Mouse (Mus musculus) layer of hippocampus, postnatal 36 days (tissue): ENCODE results near the gene Ikbke. TPM values are rescaled to one million over a fixed set of nuclear protein-coding genes. Genes with fewer than 3 reads are reported as not detected.
"Not testable (repeated sequence)": the region's sequence is repeated elsewhere in the genome, so short reads cannot be mapped to it uniquely, and the experiment has no call there.

Experiments
- DNase-seq, 2 experiments: peaks; one replicate each; pipeline ENCODE4 v3.0.0; 2022
- total RNA-seq, 2 experiments: library from RNA; stranded (reverse); gene quantifications; 2 replicates each; pipeline ENCODE4 v1.2.3; 2021

Ikbke gene
- total RNA-seq = 1 to 10 TPM; 1.6 to 2.7 TPM

DNA sequence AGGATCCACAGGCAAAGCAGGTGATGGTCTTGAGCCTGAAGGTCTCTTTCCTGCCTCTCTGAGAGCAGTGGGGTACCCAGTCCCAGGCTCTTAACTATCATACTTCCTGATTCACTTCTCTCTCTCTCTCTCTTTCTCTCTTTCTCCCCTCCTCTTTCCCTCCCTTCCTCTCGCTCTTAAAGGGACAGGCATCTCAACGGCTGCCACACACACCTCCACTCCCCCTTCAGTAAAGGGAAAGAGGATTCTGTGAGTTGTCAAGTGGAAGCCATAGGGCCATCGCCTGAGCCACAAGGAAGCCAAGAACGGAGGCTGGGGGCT lies at the start of gene Ikbke:
TSS of gene Ikbke (minus strand) at position 151 of the 321 bp plus-strand sequence.
- no peak for DNase-seq

DNA sequence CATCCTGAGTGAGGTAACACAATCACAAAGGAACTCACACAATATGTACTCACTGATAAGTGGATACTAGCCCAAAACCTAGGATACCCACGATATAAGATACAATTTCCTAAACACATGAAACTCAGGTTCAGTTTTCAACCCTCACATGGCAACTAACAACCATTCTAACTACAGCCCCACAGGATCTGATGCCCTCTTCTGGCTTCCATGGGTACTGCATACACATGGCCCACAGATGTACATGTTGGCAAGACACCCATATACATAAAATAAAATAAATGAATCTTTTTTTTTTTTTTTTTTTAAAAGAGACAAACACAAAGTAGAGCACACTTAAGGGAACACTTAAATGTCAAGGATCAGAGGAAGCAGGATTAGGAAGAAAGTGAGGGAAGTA lies 49.7 kb upstream of the Ikbke start:
- not testable (repeated sequence) for DNase-seq

DNA sequence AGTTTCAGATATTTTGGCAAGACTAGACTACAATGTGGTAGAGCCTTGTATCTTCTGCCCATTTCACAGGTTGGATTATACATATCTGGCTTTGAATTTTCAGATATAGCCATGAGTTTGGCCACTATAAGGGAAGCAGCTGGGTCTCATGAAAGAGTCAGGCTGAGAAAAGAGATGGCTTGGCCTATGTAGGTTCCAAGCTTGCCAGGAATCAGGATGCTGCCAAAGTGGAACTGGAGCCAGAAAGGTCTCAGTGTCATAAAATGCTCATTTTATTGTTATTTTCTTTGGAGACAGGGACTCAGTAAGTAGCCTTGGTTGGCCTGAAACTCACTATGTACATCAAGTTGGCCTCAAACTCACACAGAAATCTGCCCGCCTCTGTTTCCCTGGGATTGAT lies 47.8 kb upstream of the Ikbke start:
- DNase-seq = no peak

DNA sequence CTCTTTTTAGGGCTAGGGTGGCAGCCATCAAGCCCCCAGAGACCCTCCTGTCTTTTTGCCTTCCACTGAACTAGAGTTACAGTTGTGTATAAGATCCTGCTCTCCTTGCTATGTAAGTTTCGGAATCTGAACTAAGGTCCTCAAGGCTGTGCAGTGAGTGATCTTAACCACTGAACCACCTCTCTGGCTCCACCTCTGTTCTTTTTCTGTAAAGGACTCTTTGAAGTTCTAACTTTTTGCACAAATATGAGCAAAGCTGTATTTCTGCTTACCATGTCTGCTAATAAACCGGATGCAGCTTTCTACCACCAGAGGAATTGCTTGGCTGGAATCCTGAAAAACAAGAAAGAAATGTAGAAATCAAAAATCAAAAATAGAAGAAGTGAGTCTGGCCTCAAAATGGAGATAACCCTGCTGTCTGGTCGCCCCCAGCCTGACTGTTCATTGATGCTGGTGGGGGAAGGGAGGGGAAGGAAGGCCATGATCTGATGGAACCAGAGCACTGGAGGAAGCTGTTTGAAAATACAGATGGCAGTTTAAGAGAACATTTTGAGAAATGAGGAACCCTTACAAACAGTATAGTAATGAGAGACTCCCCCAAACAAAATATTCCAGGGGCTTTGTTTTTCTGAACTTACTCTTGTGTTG lies 45.5 kb upstream of the Ikbke start:
- DNase-seq = no peak

DNA sequence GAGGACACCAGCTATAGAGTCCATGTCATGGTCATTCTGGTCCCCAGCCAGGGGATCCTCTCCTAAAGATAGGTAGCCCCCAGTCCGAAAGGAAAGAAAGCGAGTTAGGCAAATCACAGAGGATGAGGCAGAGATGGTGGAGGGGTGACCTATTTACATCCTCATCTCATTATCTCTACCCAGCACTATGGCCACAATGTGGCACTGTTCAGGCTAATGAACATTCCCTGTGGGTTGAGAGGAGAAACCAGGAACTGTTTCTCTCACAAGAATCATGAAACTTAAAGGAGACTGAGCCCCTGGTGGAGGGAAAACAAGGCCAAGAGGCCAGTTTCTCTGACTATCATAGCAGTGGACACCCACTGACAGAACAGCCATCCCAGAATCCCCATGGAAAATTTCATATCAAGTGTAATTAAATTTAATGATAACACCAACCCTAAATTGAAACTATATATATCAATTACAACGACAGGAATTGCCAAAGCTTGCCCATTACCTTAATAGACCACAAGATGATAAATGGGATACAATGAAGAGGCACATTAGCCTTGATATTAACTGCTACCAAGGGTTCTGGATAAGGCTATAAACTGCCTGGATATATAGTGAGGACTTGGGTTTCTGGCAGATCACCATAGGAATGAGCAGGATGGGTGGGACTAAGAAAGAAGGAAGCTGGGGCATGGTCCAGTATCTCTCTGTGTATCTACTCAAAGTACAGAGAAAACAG lies 40.4 kb upstream of the Ikbke start:
- DNase-seq = no peak

DNA sequence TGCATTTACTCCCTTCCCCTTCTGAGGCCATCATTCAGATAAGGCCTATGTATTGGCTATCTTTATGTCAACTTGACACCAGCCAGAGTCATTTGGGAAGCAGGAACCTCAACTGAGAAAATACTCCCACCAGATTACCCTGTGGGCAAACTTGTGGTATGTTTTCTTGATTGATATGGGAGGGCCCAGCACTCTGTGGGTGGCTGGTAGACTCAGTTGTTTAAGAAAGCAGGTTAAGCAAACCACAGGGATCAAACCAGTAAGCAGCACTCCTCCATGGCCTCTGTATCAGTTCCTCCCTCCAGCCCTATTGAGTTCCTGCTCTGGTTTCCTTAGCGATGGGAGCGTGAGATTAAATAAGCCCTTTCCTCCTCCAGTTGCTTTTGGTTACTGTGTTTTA lies 39.0 kb upstream of the Ikbke start:
- no peak for DNase-seq

DNA sequence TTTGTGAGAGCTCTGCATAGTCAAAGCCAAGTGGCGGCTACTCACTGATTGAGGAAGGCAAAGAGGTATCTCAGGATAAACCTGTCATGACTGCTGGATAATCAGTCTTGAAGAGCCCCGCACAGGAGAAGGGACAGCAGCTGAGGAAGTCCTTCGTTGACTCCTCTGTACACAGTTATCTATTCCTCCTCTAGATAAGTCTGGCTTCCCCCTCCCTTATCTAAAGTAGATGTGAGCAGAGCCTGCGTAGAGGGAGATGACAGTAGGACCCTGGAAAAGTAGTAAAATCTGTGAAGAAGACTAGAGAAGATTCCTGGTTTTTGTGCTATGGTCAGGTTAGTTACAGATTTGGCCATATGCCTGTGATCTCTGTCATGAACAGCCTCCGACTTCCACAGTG lies 38.2 kb upstream of the Ikbke start:
- DNase-seq = no peak

DNA sequence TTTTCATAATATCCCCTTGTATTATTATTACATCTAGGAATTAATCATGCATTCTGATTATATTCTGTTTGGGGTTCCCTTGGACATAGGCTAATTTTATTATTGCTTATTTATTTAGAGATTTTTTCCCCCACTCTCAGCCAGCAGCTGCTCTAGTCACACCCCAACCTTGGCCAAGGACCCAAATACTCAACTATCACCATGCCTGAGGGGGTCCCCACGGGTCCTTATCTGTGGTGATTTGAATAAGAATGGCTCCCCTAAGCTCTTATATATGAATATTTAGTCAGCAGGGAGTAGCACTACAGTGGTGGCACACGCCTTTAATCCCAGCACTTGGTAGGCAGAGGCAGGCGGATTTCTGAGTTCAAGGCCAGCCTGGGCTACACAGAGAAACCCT lies 31.9 kb upstream of the Ikbke start:
- DNase-seq = no peak

DNA sequence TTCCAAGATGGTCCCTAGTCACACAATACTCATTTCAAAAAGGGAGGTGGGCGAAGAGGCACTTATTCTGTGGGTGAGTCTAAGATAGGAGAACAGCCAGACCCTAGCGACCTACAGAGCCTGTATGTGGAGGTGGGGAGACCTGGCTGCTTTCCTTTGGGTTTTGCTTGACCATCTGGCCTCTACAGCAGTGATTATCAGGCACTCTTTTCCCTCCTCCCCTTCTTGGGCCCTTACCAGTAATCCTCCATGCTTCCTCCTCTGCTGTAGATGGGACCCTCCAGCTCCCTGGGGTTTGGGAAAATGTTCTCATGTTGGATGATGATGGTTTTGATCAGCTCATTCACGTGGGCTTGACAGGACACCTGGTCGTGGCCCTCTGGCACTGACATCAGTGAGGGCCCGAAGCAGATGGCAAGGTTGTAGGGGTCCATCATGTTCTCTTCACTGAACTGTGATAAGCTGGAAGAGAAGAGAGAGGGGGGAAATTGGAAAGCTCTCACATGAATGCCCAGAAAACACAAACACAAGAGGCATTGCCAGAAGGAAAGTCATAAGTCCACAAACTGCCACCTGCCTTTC lies 30.9 kb upstream of the Ikbke start:
- no peak for DNase-seq

DNA sequence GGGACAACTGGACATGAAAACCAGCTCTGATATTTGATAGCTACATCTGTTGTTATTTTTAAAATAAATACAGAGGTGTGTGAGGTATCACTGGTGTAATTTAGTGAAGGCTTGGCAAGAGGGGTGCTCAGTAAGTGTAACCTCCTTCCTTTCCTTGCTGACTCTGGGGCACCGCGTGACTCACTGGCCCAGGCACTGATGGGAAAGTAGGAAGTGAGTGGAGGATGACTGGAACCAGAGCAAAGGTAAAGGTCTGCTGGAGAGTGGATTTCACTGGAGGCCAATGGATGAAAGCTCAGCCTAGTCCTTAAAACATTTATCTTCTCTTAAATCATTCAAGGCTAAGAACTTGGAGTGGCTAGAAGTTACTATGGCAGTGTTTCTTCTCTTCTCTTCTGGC lies 21.3 kb upstream of the Ikbke start:
- no peak for DNase-seq

DNA sequence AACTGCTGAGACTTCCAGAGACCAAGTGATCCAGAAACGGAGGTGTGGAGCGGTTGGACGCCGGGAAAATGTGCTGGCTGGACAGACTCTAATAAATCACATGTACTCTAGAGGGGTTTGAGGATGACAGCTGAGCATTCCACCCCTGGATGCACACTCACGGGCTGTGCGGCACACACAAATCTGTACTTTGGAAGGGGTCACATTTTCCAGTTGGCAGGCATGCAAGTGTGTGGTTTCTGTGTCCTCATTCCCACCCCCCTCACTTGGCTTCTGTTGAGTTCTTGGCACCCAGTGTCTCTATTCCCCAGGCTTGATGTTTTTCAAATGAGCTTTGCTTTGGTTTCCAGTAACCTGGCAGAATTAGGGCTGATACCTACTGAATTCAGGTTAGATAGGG lies 20.4 kb upstream of the Ikbke start:
- no peak for DNase-seq

DNA sequence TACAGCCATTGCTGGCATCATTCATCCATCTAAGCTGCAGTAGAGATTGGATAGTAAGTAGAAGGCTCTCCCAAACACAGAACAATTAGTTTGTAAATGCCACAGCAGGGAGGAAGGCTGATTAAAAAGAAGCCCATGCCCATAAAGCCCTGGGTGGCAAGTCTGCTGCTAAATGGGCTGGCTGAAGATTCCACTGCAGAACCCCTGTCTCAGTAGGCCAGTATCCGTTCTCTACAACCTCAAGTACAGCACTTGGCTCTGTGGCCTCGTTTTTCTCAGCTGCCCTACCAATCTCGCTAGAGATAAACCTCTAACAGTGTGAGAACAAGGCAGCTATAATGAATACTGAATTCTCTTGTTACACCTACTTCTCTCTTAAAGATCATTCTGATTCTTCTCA lies 19.8 kb upstream of the Ikbke start:
- no peak for DNase-seq

DNA sequence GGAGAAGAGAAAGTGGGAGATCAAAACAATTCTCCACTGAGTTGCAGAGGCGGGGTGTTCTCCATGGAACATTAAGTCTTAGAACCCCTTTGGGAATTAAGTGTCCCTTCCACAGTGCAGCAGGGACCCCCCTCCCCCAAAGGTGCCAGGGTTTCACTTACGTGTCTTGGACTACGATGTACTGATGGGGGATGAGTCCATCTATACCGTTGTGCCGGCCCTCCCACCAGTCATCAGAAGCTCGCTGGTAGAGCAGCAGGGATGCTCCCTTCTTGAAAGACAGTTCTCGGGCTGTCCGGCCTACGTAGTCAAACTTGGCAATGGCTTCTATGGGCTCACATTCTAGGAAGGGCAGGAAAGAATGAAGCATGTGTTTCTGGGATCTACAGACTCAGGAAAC lies 18.8 kb upstream of the Ikbke start:
- DNase-seq = no peak

DNA sequence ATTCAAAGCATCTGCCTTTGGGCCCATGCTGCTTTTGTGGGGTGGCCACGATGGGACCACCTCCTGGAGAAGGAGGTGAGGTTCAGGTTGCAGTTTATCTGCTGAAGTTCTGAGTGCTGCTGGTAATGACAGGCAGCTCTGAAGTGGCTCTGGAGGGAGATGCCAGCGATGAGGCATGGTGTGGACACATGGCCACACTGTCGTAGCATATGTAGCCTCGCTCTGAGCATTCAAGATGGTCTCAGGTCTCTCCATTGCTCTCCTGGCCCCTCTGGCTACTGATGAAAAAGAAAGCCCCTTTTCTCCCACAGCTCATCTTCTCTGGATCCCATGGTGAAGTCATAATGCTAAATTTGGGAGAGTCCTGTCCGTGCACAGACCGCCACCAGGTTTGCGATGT lies 17.3 kb upstream of the Ikbke start:
- DNase-seq = no peak

DNA sequence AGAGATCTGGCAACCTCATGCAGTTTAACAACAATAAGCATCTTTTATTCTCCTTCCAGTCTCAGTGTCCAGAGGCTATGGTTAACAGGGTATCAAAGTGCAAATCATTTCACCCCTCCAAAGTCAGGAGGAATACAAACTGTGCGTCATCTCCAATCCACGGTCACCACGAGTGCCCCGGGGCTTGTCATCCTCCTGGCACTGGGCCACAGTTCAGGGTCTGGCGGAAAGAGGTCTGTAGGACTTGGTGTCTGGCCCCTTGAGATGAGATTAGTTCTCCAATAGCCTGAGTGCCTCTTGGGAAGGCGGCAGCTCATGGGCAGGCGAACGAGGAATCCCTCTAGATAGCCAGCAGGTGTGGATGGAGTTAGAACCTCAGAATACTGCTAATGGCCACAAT lies 15.8 kb upstream of the Ikbke start:
- DNase-seq = no peak

DNA sequence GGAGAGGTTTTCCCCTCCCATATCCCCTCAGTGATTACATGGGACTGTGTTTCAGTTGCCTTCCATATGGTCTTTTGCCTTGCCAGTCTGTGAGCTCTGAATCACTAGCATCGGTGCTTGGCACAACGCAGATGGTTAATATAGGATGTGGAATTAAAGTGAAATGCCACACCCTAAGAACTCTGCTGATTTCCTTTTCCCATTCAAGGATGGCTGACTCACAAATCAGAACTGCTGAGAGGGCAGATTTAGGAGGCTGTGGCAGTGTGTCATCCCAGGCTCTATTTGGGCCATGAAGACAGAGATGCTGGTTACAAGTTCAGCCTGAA lies 14.5 kb upstream of the Ikbke start:
- peak; percentile 31 to 39 for DNase-seq

DNA sequence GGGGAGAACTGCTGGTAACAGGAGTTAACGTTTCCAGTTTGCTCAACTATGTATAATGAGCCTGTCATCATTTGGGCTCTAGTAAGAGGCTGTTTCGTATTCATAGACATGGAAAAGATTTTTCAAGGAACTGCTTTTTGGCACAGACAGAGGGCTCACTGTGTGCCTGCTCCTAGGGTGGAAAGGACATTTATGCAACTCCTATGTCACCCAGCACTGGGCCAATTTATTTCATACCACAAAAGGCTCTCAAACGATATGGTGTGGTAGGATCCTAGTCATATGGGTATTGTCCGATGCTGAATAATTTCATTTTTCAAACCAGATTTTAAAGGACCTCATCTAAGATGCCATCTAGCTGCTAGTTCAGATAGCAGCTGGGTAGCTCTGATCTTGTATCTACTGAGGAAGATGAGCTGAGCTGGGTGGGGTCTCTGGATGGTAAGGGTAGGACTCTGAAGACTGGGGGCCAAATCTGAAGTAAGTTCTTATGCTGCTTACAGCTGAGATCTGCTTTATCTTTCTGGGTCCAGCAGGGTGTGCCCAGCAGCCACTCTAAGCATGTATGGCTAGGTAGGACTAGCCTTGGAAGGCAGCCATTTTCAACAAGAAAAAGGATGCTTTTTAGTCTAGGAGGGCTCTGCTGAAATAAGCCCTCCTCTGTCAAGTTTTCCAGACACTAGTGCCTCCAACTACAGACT lies 14.0 kb upstream of the Ikbke start:
- DNase-seq = no peak

DNA sequence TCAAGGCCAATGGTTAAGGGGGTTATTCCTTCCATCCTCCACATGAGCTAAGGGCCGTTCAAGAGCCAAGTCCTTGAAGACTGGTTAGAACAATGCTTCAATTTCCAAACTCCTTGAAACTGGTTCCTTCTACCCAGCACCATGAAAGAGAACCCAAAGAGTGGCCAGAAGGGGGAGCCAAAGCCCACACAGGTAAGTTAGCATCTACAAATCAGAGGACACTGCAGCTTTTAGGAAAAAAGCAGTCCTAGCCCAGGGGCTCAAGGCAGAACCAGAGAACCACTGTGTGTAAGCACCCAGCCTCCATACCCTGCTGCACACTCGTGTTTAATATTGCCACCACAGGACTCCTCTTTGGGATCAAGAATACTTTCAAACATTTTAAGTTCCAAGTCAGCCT lies 11.2 kb upstream of the Ikbke start:
- DNase-seq = peak in 1 of 2 experiments; percentile 38

DNA sequence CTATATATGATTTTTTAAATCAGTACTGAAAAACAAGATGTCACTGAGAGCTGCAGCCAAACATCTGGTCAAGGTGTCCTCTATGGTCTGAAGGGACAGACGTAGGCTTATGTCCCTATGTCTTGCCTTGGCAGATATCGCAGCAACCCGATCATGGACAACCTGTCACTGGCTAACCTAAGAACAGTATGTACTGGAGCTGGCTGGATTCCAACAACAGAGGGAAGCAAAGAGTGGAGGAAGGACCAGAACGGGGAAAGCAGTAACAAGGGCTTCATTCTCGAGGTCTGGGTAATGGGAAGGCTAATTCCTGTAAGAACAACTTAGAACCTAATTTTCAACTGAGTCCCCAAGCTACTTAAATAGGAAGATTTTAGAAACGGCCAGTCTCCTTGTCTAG lies 9.5 kb upstream of the Ikbke start:
- no peak for DNase-seq

DNA sequence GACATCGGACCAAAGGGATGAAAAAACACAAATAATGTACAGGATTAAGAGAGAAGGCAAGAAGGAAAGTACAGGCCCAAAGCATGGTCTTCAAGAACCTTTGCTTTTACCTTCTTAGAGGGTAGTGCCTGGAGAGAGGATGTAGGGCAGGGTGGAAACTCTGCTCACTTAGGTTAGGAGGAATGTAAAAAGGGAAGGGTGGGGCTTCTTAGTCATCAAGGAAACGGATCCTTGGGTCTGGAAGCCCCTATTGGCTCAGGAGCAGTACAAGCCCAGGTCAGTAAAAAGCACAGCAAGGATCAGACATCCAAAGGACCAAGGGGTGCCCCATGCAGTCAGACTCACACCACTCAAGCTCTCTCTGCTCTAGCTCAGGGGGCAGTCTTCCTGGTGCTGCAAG lies 7.9 kb upstream of the Ikbke start:
- DNase-seq = no peak

DNA sequence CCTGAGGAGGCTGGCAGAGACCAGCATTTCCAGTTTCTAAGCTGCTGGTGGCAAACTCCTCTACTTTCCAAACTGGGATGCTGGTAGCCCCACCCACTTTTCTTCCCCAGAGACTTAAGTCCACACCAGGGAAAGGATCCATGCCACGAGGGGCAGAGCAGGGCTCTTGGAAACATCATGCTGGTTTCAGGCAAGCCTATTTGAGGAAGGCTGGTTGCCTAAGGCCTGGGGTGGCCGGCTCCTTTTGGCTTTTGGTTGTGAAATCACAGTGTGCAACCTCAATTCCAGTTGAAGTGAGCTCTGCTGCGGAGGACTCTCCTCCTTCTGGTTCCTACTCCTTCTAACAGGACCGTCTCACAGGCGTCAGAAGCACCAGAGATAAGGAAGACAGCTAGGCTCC lies 7.4 kb upstream of the Ikbke start:
- no peak for DNase-seq

DNA sequence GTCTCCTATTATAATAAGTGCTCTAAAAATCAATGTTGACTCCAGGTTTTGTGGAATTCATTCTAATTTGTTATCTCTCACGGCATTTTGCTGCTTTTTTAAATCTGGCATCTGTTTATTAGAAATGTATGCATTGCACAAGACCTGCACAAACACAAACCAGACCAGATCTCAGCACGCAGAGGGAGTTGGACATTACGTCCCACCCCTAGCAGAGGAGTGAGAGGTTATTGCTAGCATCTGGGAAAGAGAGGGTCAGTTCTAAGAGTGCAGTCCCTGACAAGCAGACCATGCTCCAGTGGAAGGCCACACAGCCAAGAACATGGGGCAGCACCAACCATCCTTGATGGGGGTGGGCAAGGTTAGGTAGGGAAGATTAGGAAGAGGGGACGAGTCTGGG lies 5.2 kb upstream of the Ikbke start:
- no peak for DNase-seq

DNA sequence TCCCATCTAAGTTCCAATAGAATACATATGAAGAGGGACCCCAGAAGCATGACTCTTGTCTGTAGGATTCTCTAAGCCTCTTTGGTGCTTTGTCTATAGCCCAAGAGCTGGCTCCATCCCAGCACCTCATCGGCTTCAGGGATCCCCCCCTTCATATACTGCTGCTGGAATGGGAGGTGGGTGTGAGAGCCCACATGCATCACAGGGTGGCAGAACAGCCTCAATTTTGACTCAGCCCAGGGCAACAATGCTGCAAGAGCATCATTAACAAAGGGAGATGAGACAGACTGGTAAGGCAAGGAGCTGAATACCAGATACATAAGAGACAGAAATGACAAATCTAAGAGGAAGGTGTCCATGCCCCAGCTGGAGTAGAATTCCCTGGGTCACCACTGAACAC lies 4.8 kb upstream of the Ikbke start:
- DNase-seq = no peak

DNA sequence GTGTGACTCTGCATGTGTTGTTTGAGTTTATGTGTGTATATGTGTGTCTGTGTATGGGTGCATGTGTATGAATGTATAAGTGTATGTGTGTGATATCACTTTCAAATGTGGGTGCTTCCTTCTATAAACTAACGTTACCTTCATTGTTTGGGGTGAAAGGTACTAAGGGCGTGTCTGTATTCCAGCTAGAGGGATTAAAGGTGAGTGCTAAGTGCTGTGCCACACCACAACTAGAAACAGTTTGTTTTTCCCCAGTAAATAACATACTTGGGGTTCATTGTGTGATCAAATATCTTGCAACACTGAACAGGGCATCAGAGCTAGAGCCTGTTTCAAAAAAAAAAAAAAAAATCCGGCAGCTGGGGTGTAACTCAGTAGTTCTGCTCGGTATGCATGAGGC lies 2.3 kb upstream of the Ikbke start:
- no peak for DNase-seq
